Mouse (Mus musculus) forebrain, embryonic 15.5 days (tissue): ENCODE measurements around the gene Slc16a1. TPM values are rescaled to one million over a fixed set of nuclear protein-coding genes. Genes with fewer than 3 reads are reported as not detected.

ENCODE experiments used
- ATAC-seq: fragments of 200-750 bp; cut with Nextera tagmentation; replicated peaks from 2 replicates; pipeline ENCODE4 v1.8.0; 2017; ENCODE audit warnings: mild to moderate bottlenecking, moderate TSS enrichment, moderate library complexity
- H3K27ac ChIP-seq: fragments of 300-500 bp; sonication (generic); replicated peaks from 2 replicates; pipeline ENCODE4 v1.5.1; 2015; ENCODE audit warnings: mild to moderate bottlenecking, inconsistent platforms
- H3K27me3 ChIP-seq: fragments of 300-500 bp; sonication (generic); 2 replicates; pipeline ENCODE4 v1.6.1; 2015; ENCODE audit warnings: inconsistent platforms
- H3K36me3 ChIP-seq: fragments of 300-500 bp; sonication (generic); 2 replicates; pipeline ENCODE4 v1.6.1; 2015; ENCODE audit warnings: mild to moderate bottlenecking, inconsistent platforms
- H3K4me1 ChIP-seq: fragments of 300-500 bp; sonication (generic); 2 replicates; pipeline ENCODE4 v1.6.1; 2015; ENCODE audit warnings: inconsistent platforms
- H3K4me2 ChIP-seq: fragments of 300-500 bp; sonication (generic); replicated peaks from 2 replicates; pipeline ENCODE4 v1.6.1; 2015; ENCODE audit warnings: mild to moderate bottlenecking, inconsistent platforms
- H3K4me3 ChIP-seq: fragments of 300-500 bp; sonication (generic); 2 replicates; pipeline ENCODE4 v1.5.1; 2015; ENCODE audit warnings: mild to moderate bottlenecking, inconsistent platforms
- H3K9ac ChIP-seq: fragments of 300-500 bp; sonication (generic); replicated peaks from 2 replicates; pipeline ENCODE4 v1.6.1; 2015; ENCODE audit warnings: mild to moderate bottlenecking, inconsistent platforms
- H3K9me3 ChIP-seq: fragments of 300-500 bp; sonication (generic); 2 replicates; pipeline ENCODE4 v1.6.1; 2016; ENCODE audit warnings: inconsistent platforms
- WGBS: fragments of 180-500 bp; shearing (Covaris S2); methylation state at CpG from one replicate; pipeline ENCODE4 v1.1.7; 2015; ENCODE audit warnings: mixed read lengths; 5-methylcytosine and 5-hydroxymethylcytosine counted together
- polyA plus RNA-seq: library from polyadenylated mRNA; unstranded; fragments of >200 nt; fragmentation: Nextera tagmentation; extraction: Ambion mirVana; gene quantifications from 2 replicates; pipeline ENCODE4 v1.2.1, GENCODE M21; 2015

Slc16a1 gene
- polyA plus RNA-seq, 1 experiment from 2014 or later: 16.4 TPM

DNA sequence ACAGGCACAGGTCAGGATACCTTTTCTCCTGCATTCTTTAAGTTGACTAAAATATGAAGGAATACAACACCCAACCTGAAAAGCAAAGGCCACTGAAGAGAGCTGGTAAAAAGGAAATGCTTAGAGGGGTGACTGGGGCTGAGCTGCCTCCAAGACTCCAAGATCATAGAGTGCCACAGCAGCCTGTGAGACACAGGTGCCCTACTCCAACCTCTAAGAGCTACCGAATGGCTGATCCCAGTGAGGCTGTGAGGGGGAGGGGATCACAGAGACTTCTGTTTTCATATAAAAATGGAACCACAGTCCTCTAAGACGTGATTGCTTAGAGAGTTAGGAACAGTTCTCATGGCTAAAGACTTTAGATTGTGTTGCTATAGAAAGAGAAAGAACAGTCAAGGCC is 23.3 kb upstream of the Slc16a1 start:
- Histone ChIP-seq H3K9ac (no peak overlapping the region), H3K9me3 (no peaks in the 10 kb centered on the region)

DNA sequence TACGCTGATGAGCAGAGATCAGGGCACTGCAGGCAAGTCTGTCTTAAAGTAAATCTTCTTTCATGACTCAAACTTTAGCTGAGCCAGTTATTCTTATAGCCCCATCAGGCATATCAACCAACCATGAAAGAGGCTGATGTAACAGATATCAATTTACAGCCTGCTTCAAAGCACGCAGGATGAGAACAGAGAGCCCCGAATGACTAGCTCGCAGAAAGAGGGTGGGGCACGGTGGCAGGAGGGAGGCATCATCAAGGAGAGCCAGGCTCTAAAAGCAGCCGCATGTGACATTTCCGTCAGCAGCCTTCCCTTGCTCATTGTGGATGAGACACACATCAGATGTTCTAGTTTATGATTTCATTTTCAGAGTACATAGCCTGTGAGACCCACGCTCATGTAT is 22.3 kb upstream of the Slc16a1 start:
- H3K9me3 ChIP-seq: no peaks in the 10 kb centered on the region
- H3K4me3 ChIP-seq: no peak overlapping the region
- H3K27me3 ChIP-seq: no peaks in the 10 kb centered on the region
- H3K4me2 ChIP-seq: no peak overlapping the region
- no peaks in the 10 kb centered on the region for H3K36me3 ChIP-seq
- no peak overlapping the region for H3K9ac ChIP-seq
- H3K27ac ChIP-seq: no peak overlapping the region
- WGBS: 50% methylated on average over 8 of the region's 8 CpGs
- H3K4me1 ChIP-seq: 0 out of 2 replicates have a peak, but pooled peaks cover 8% of the 10 kb centered on the region
- ATAC-seq: no peak

More for the DNA sequence above, 23.3 kb upstream of the Slc16a1 start:
- Histone ChIP-seq H3K4me3 (no peak overlapping the region), H3K36me3 (no peaks in the 10 kb centered on the region), H3K27me3 (no peaks in the 10 kb centered on the region), H3K27ac (no peak overlapping the region), H3K4me2 (no peak overlapping the region), H3K4me1 (0 out of 2 replicates have a peak, but pooled peaks cover 8% of the 10 kb centered on the region)
- no peak for ATAC-seq
- 81% methylated on average over 2 of the region's 2 CpGs for WGBS

DNA sequence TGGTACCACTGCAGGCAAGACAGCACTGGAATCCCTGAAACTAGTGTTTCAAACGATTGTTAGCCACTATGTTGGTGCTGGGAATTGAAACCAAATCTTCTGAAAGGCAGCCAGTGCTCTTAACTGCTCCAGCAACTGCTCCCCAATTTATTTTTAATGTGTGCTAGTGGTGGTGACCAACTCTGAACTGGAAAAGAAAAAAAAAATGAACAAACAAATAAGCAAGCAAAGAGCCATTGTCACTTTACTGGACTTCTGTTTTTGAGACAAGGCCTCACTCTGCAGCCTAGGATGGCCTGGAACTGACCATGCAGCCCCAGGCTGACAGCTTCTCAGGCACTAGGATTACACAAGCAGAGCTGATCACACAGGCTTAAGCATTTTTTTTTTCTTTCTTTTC is 16.6 kb upstream of the Slc16a1 start:
- no peak for ATAC-seq
- H3K4me1 ChIP-seq: no peaks in the 10 kb centered on the region
- H3K4me3 ChIP-seq: no peak overlapping the region
- H3K9ac ChIP-seq: no peak overlapping the region
- 53% methylated on average over 1 of the region's 1 CpGs for WGBS
- no peak overlapping the region for H3K4me2 ChIP-seq
- no peak overlapping the region for H3K27ac ChIP-seq
- no peaks in the 10 kb centered on the region for H3K36me3 ChIP-seq
- no peaks in the 10 kb centered on the region for H3K9me3 ChIP-seq
- no peaks in the 10 kb centered on the region for H3K27me3 ChIP-seq

DNA sequence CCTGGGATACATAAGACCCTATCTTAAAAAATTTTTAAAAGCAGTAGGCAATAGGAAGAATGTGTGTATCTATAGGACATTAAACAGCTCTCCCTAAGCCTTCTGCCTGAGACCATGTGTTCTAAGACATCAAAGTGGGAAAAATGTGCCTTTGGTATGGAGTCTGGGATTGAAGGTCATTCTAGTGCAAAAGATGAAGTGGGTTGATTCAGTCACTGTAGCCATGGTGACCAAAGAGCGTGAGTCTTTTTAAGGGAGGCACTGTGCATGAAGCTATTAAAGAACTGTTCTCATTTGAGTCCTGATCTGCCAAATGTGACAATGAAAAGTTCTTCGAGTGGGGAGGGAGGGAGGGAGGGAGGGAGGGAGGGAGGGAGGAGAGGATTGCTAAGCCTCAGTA is 8.7 kb upstream of the Slc16a1 start:
- no peaks in the 10 kb centered on the region for H3K9me3 ChIP-seq
- no peak overlapping the region for H3K4me2 ChIP-seq
- ATAC-seq: no peak
- no peaks in the 10 kb centered on the region for H3K27me3 ChIP-seq
- 10% methylated on average over 2 of the region's 2 CpGs for WGBS
- H3K9ac ChIP-seq: no peak overlapping the region
- no peak overlapping the region for H3K27ac ChIP-seq
- H3K4me1 ChIP-seq: no peaks in the 10 kb centered on the region
- no peaks in the 10 kb centered on the region for H3K36me3 ChIP-seq
- no peak overlapping the region for H3K4me3 ChIP-seq

DNA sequence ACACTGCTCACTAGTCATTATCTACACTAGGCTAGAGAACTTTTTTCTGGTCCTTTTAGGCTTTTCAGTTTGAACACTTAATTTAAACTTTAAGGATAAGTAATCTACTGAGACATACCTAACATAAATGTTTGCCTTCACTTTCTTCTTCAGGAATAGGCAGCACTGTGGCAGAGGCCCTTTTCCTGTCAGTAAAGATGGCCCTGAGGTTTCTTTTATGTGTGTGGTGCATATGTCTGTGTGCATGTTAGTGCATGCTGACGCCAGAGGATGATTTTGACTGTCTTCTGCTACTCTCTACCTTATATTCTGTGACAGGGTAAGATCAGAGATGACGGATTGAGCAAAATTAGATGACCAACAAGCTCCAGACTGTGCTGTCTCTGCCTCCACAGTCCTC is 7.5 kb upstream of the Slc16a1 start:
- WGBS: 93% methylated on average over 2 of the region's 2 CpGs
- no peak overlapping the region for H3K4me2 ChIP-seq
- no peaks in the 10 kb centered on the region for H3K9me3 ChIP-seq
- ATAC-seq: no peak
- no peaks in the 10 kb centered on the region for H3K36me3 ChIP-seq
- no peak overlapping the region for H3K27ac ChIP-seq
- no peaks in the 10 kb centered on the region for H3K4me1 ChIP-seq
- no peak overlapping the region for H3K4me3 ChIP-seq
- H3K27me3 ChIP-seq: no peaks in the 10 kb centered on the region
- no peak overlapping the region for H3K9ac ChIP-seq

DNA sequence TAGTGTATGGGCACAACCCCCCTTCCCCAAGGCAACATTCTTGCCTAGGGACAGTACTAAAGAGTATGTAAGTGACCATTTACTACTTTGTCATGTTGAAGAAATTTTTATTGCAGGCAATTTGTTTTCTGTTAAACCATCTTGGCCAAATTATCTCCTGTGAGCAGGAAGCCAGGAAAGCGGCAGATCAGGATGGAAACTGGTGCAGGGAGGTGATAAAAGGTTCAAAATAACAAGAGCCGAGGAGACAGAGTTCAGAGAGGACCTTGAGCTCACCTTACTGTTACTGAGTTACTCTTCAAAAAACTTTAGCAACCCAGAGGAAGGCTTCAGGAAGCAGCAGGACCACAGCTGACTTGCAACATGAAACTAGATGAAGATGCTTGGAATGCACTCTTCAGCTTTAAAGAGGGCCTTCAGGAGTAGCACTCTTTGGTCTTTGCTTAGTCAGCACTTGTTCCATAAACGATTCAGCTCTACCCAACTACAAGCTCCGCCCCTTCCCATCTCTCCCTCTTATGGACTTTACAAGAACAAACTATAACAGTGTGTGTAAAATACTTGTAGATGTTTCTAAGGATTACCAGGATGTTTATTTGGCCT is 5.8 kb upstream of the Slc16a1 start:
- Histone ChIP-seq H3K4me2 (no peak overlapping the region), H3K27ac (no peak overlapping the region), H3K27me3 (no peaks in the 10 kb centered on the region), H3K9me3 (no peaks in the 10 kb centered on the region), H3K9ac (no peak overlapping the region), H3K4me1 (peaks cover 6% of the 10 kb centered on the region), H3K4me3 (no peak overlapping the region), H3K36me3 (no peaks in the 10 kb centered on the region)
- WGBS: 96% methylated on average over 4 of the region's 4 CpGs
- ATAC-seq: no peak

DNA sequence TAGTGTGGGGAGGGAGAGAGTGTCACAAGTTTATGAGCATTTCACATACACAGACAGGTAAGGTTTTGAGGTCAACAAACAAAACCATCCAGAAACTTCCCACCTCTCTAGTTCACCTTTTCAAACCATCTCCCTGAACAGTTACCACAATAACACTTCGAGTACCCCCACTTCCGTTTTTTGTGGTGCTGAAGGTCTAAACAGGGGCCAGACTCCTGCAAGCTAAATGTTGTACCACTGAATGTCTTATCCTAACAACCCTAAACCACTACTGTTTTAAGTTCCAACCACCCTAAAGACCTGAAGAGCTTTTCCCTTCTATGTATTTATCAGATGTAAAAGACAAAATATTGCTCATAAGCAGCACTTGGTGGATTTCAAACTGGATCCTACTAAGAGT is 2.0 kb upstream of the Slc16a1 start:
- no peaks in the 10 kb centered on the region for H3K36me3 ChIP-seq
- no peak overlapping the region for H3K4me3 ChIP-seq
- WGBS: 88% methylated on average over 2 of the region's 2 CpGs
- H3K4me1 ChIP-seq: peaks cover 24% of the 10 kb centered on the region
- no peaks in the 10 kb centered on the region for H3K27me3 ChIP-seq
- H3K9ac ChIP-seq: no peak overlapping the region
- H3K4me2 ChIP-seq: no peak overlapping the region
- ATAC-seq: no peak
- H3K9me3 ChIP-seq: no peaks in the 10 kb centered on the region
- H3K27ac ChIP-seq: no peak overlapping the region

DNA sequence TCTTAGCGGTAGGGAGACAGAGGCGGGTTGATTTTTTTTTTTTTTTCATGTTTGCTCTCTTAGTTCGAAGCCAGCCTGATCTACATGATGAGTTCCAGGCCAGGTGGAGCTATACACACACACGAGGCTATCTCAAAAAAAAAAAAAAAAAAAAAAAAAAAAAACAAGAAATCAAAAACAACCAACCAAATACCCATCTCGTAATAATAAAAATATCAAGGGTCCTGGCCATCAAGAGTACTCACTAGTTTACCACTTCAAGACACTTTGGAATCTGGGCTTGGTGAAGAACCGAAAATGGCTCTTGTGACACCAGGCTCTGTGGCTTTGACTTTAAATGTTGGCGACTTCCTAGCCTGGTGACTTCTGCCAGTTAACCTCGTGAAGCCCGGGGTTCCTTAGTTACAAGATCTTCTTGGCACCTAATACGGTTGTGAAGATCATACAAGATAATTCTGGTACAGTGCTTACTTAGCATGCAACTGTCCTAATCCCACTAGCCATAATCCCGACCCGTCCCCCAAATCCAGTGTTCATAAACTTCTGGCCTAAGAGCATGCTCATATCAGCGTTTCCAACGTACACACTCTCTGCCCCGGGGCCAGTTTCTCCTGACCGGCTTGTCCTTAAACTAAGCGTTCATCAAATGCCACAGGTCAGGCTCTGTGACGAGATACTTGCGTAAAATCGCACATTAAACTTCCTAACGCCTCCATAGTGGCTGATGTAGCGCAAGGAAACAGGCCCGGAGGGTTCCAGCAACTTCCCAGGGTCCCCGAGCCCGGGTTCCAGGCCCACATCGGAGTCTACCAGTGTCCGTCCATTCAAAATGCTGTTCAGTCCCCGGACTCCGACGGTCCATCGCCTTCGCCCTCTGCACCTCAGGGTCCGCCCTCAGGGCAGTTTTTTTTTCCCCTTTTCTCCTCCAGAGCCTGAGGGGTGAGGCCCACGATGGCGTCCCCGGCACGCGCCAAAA is 753 bp upstream of the Slc16a1 start:
- no peaks in the 10 kb centered on the region for H3K9me3 ChIP-seq
- H3K27me3 ChIP-seq: no peaks in the 10 kb centered on the region
- peak overlapping the region; percentile 95 for H3K4me3 ChIP-seq
- H3K9ac ChIP-seq: peak overlapping the region; percentile 84
- WGBS: 14% methylated on average over 38 of the region's 38 CpGs
- peak; percentile 44 for ATAC-seq
- H3K27ac ChIP-seq: peak overlapping the region; percentile 51
- peaks cover 24% of the 10 kb centered on the region for H3K4me1 ChIP-seq
- no peaks in the 10 kb centered on the region for H3K36me3 ChIP-seq
- peak overlapping the region; percentile 89 for H3K4me2 ChIP-seq

DNA sequence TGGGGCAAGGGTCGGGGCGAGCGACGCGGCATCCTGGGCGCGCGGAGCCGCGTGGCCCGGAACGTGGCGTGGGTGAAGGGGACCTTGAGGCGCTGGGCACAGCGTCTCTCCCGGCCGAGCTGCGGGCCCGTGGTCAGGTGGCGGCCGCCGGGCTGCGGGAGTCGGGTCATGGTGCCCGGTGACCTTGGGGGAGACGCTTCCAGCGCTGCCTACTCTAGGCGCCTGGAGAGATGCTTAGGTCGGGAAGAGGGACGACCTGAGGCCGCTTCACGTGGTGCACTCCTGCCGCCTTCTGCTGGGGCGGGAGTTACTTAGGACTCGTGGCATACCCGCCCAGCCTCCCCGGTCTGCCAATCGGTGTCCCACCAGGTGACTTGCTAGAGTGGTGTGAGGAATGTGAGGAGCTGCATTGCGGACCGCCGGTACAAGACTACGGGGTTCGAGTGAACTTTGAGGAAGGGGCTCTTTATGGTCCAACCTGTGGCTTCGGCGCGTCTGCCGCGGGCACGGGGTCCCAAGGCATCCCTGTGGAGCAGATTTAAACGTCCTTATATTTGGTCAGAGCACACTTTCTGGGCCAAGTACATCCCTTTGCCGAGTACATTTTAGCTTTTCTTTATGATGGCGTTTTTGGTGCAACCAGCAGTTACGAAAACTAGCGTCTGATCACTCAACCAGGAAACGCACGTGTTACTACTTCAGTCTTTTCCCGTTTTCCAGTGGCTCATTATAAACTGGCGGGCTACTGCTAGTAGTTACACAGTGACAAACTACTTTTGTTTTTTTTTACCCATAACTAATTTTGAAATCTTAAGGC is 672 bp downstream of the Slc16a1 start:
- Histone ChIP-seq H3K9ac (peak overlapping the region; percentile 84), H3K4me2 (peak overlapping the region; percentile 89), H3K27ac (peak overlapping the region; percentile 51), H3K4me1 (peaks cover 24% of the 10 kb centered on the region), H3K27me3 (no peaks in the 10 kb centered on the region), H3K36me3 (no peaks in the 10 kb centered on the region), H3K4me3 (peak overlapping the region; percentile 95), H3K9me3 (no peaks in the 10 kb centered on the region)
- under 1% methylated on average over 57 of the region's 58 CpGs for WGBS
- peak; percentile 66 for ATAC-seq

DNA sequence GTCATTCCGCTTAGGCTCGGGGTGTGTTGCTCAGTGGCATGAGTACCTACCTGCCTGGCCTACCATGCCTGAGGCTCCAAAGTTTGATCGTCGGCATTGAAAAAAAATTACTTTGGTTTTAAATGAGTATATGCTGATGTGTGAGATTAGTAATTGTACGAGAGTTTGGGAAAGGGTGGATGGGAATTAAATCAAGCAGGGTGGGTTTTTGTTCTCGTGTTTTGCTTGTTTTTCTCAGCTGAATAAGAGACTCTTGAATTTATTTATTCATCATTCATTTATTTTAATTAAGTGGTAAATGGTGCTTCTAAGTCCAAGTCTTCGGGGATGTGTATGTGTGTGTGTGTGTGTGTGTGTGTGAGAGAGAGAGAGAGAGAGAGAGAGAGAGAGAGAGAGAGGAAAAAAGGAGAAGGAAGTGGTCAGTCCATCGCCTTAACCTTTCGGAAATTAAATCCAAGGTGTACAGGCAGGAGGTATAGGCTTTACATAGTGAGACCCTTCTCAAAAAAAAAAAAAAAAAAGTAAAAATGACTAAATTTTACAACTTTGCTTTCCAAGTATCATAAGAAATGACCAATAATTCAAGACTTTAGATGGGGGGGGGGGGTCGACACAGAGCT is 1.4 kb downstream of the Slc16a1 start:
- no peaks in the 10 kb centered on the region for H3K9me3 ChIP-seq
- H3K36me3 ChIP-seq: no peaks in the 10 kb centered on the region
- H3K4me1 ChIP-seq: peaks cover 24% of the 10 kb centered on the region
- H3K4me2 ChIP-seq: peak overlapping the region; percentile 89
- H3K9ac ChIP-seq: no peak overlapping the region
- 11% methylated on average over 10 of the region's 10 CpGs for WGBS
- ATAC-seq: no peak
- no peak overlapping the region for H3K27ac ChIP-seq
- no peaks in the 10 kb centered on the region for H3K27me3 ChIP-seq
- peak overlapping the region; percentile 95 for H3K4me3 ChIP-seq

DNA sequence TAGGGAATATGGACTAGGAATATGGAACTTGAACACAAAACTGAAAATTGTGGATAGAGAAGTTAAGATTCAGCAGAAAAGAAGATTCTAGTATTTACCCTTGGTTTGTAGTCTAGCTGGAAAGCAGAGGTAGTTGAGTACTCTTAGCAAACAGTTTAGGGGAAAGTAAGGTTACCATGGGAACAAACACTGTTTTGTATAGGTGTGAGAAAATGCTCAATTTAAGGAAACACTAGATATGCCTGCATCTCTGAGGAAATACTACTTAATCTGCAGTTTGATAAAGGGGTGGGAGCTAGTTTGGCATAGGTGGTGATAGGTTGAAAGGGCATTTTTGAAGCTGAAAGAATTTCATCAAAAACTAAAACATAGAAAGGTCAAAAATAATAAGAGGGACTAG is 2.4 kb downstream of the Slc16a1 start:
- no peak for ATAC-seq
- no peak overlapping the region for H3K9ac ChIP-seq
- H3K36me3 ChIP-seq: no peaks in the 10 kb centered on the region
- H3K4me3 ChIP-seq: no peak overlapping the region
- H3K9me3 ChIP-seq: no peaks in the 10 kb centered on the region
- peaks cover 24% of the 10 kb centered on the region for H3K4me1 ChIP-seq
- no peaks in the 10 kb centered on the region for H3K27me3 ChIP-seq
- no peak overlapping the region for H3K27ac ChIP-seq
- H3K4me2 ChIP-seq: no peak overlapping the region
